Mouse (Mus musculus) heart, embryonic 11.5 days (tissue): ENCODE measurements around the gene Cox19. TPM values are rescaled to one million over a fixed set of nuclear protein-coding genes. Genes with fewer than 3 reads are reported as not detected.
A peak's percentile ranks its signal among the peaks of the same experiment; 100 is the strongest.

ENCODE experiments used
- ATAC-seq: fragments of 200-750 bp; cut with Nextera tagmentation; replicated peaks from 2 replicates; pipeline ENCODE4 v1.8.0; 2017; ENCODE audit warnings: moderate library complexity; ENCODE audit not compliant: insufficient number of reproducible peaks, low FRiP score, low TSS enrichment
- H3K27ac ChIP-seq: fragments of 300-500 bp; sonication (generic); 2 replicates; pipeline ENCODE4 v1.5.1; 2014; ENCODE audit warnings: mild to moderate bottlenecking, low read depth, low read length
- H3K27me3 ChIP-seq: fragments of 300-500 bp; sonication (generic); 2 replicates; pipeline ENCODE4 v1.6.1; 2014; ENCODE audit warnings: mild to moderate bottlenecking, low read length, mixed read lengths; ENCODE audit not compliant: control insufficient read depth, insufficient read depth
- H3K36me3 ChIP-seq: fragments of 300-500 bp; sonication (generic); 2 replicates; pipeline ENCODE4 v1.6.1; 2014; ENCODE audit warnings: mild to moderate bottlenecking, low read length, moderate library complexity, mixed read lengths; ENCODE audit not compliant: control insufficient read depth, insufficient read depth
- H3K4me1 ChIP-seq: fragments of 300-500 bp; sonication (generic); 2 replicates; pipeline ENCODE4 v1.6.1; 2014; ENCODE audit warnings: low read length; ENCODE audit not compliant: control insufficient read depth, insufficient read depth
- H3K4me2 ChIP-seq: fragments of 300-500 bp; sonication (generic); 2 replicates; pipeline ENCODE4 v1.6.1; 2014; ENCODE audit warnings: mild to moderate bottlenecking, moderate library complexity
- H3K4me3 ChIP-seq: fragments of 300-500 bp; sonication (generic); 2 replicates; pipeline ENCODE4 v1.5.1; 2014; ENCODE audit warnings: low read depth, low read length
- H3K9ac ChIP-seq: fragments of 300-500 bp; sonication (generic); 2 replicates; pipeline ENCODE4 v1.6.1; 2014; ENCODE audit warnings: mild to moderate bottlenecking, low read depth, low read length, moderate library complexity
- H3K9me3 ChIP-seq: fragments of 300-500 bp; sonication (generic); replicated peaks from 2 replicates; pipeline ENCODE4 v1.6.1; 2016; ENCODE audit warnings: low read length; ENCODE audit not compliant: control insufficient read depth
- WGBS: fragments of 180-500 bp; shearing (Covaris S2); extraction: QIAGEN DNeasy Blood & Tissue Kit; methylation state at CpG from one replicate; pipeline ENCODE4 v1.1.7; 2014; ENCODE audit not compliant: insufficient replicate concordance; 5-methylcytosine and 5-hydroxymethylcytosine counted together
- polyA plus RNA-seq: library from polyadenylated mRNA; unstranded; fragments of >200 nt; fragmentation: Nextera tagmentation; extraction: Ambion mirVana; gene quantifications from 2 replicates; pipeline ENCODE4 v1.2.1, GENCODE M21; 2014

Cox19 gene
- polyA plus RNA-seq, 1 experiment from 2014 or later = 95.2 TPM

DNA sequence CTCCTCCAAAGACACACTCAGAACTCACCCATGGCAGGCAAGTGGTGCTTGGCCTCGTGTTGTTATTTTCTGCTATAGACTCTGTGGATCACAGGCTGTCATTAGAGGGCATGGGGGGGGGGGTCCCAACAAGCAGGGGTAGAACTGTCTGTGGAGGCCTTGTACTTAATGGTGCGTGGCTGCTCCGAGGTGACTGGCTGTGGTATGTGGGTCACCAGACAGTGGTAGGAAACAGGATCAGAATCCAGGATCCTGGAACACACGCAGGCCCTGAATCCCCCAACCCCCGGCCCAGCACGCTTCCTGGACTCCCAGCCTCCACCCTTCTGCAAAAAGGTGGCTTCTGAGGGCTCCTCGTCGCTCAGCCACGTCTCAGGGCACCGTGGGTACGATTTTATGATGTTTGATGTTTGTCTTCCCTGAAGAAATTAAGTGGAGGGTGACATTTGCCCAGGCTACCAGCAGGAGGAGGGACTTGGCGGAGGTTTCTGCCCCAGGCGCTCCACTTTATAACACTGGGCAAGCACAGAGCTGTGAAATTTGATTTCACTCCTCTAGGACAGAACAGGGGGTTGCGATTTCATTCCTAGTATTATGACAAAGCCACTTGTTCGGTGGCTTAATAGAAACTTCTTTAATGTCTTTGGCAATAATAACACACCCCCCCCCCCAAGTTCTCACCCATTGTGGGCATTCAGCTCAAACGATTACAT, 17.8 kb downstream of the Cox19 start:
- Histone ChIP-seq H3K36me3 (0 out of 2 replicates have a peak, but pooled peaks cover 3% of the 10 kb centered on the region), H3K27me3 (peaks cover 17% of the 10 kb centered on the region), H3K4me3 (no peak overlapping the region), H3K4me2 (no peak overlapping the region), H3K4me1 (peaks cover 8% of the 10 kb centered on the region), H3K9ac (no peak overlapping the region), H3K27ac (no peak overlapping the region), H3K9me3 (no peaks in the 10 kb centered on the region)
- 87% methylated on average over 16 of the region's 16 CpGs for WGBS
- ATAC-seq = no peak

DNA sequence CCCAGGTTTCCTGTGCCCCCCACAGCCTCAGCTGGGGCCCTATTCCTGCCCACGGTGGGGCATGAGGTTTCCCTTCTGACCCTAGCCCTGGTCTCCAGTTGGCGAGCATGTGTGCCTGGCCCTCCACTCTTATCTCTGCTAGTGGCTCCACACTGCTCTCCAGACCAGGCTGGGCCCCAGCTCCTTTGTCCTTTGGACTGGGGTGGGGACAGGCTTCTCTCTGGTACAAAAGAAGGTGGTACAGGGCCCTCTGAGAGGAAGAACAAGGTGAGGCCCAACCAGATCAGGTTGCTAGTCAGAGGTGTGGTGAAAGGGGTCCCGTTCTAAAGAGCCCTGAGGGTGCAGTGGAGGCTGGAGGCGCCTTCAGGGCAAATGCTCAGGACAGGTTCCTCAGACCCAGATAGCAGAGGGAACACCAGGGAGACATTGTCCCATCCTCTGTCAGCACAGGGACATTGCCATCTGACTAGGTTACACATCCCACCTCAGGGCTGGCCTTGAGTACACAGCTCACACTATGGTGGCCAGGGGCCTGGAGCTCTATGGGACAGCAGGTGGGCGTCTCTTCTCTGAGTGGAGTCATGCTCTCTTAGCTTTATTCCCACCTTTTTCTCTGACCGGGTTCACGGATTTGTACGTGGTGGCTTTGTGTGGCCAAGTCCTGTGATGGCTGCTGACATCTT, 18.5 kb downstream of the Cox19 start:
- Histone ChIP-seq H3K36me3 (no peaks in the 10 kb centered on the region), H3K4me2 (no peak overlapping the region), H3K27me3 (peaks cover 20% of the 10 kb centered on the region), H3K9ac (no peak overlapping the region), H3K4me1 (peaks cover under 1% of the 10 kb centered on the region), H3K9me3 (no peaks in the 10 kb centered on the region), H3K4me3 (no peak overlapping the region), H3K27ac (no peak overlapping the region)
- 68% methylated on average over 8 of the region's 8 CpGs for WGBS
- no peak for ATAC-seq

DNA sequence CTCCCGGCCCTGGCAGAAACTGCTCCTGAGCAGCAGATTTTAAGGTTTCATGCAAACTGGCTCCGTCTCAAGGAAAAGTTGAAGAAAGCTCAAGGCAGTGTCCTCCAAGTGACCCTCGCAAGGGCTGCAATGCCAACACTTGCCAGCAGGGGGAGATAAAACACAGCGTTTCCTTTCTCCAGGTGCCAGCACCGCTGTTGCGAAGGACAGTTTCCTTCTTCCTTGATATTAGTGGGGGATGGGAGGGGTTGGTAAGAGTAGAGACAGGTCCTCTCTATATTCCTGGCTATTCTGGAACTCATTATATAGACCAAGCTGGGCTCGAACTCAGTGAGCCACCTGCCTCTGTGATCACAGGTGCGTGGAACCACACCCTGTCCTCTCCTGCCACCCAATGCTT, 19.5 kb downstream of the Cox19 start:
- H3K4me2 ChIP-seq = no peak overlapping the region
- H3K9me3 ChIP-seq = no peaks in the 10 kb centered on the region
- no peak overlapping the region for H3K9ac ChIP-seq
- no peak overlapping the region for H3K4me3 ChIP-seq
- H3K27ac ChIP-seq = no peak overlapping the region
- H3K27me3 ChIP-seq = peaks cover 26% of the 10 kb centered on the region
- H3K4me1 ChIP-seq = no peaks in the 10 kb centered on the region; the same call in 1 of the 2 replicates
- 20% methylated on average over 8 of the region's 8 CpGs for WGBS
- no peak for ATAC-seq
- no peaks in the 10 kb centered on the region for H3K36me3 ChIP-seq

DNA sequence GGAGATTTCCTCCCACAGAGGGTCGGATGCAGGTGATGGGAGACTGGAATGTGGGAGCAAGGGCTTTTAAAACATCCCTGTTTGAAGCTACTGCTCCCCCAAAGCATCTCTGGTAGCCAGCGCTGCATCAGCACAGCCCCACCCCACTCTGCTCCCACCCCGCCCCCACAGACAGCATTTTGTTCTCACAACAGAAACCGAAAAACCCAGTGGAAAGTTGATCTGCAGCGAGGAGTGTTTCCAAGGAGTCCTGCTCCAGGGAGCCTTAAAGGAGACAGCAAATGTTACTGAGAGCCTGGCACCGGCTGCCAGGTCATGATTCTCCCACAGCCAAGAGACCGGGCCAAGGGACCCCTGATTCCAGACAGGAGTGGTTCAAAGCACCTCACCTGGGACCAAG, 20.5 kb downstream of the Cox19 start:
- 60% methylated on average over 7 of the region's 7 CpGs for WGBS
- no peaks in the 10 kb centered on the region; the same call in 1 of the 2 replicates for H3K4me1 ChIP-seq
- no peak overlapping the region for H3K4me3 ChIP-seq
- peaks cover 36% of the 10 kb centered on the region for H3K27me3 ChIP-seq
- H3K27ac ChIP-seq = no peak overlapping the region
- no peak overlapping the region for H3K9ac ChIP-seq
- no peaks in the 10 kb centered on the region for H3K9me3 ChIP-seq
- no peak for ATAC-seq
- H3K36me3 ChIP-seq = no peaks in the 10 kb centered on the region
- H3K4me2 ChIP-seq = no peak overlapping the region

DNA sequence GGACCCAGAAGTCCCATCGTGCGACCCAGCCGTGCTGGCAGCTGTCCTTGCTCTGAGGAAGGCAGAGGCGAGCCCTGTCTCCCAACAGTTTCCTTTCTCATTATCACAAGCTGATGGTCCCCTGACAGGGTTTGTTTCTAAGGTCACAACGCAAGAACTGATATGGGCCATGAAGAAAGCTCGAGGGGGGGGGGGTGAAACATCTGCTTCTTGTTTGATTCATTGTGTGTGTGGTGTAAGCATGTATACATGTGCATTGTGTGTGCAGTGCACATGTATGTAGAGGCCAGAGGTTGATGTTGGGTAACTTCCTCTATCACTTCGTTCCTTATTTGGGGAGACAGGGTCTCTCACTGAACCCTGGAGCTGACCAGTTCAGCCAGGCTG, 23.6 kb downstream of the Cox19 start:
- H3K4me1 ChIP-seq = peaks cover 14% of the 10 kb centered on the region; the same call in 1 of the 2 replicates
- H3K4me3 ChIP-seq = no peak overlapping the region
- H3K36me3 ChIP-seq = no peaks in the 10 kb centered on the region
- no peak overlapping the region for H3K4me2 ChIP-seq
- no peak overlapping the region for H3K9ac ChIP-seq
- ATAC-seq = no peak
- no peak overlapping the region for H3K27ac ChIP-seq
- H3K27me3 ChIP-seq = peaks cover 63% of the 10 kb centered on the region
- WGBS = 55% methylated on average over 7 of the region's 7 CpGs
- H3K9me3 ChIP-seq = no peaks in the 10 kb centered on the region

DNA sequence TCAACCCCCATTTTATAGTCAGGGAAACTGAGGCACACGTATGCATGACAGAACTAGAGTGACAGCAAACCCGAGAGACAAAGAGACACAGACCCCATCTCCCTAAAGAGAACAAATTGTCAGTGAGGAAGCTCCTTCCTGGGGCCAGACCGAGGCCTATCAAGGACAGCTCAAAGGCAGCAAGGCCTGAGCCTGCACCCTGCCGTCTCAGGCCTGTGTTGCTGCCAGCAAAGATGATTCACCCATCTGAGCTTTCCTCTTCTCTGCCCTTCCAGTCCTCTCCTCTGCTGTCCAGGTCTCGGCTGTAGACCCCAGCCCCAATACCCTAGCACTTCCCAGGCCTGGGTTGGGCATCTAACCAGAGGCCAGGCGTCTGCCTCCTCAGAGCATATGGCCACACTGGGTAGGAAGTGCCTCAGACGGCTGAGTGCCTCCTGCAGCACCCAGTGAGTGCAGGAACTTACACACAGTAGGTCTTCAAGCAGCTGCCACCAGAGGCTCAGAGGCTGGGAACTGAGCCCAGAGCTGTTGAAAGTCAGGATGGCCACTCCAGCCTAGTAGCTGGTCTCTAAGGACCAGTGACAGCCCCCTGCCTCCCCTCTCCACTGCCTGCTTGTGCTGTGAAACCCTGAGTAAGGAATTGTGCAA, 24.1 kb downstream of the Cox19 start:
- peaks cover 14% of the 10 kb centered on the region; the same call in 1 of the 2 replicates for H3K4me1 ChIP-seq
- H3K4me3 ChIP-seq = no peak overlapping the region
- H3K9me3 ChIP-seq = no peaks in the 10 kb centered on the region
- H3K27me3 ChIP-seq = peaks cover 63% of the 10 kb centered on the region
- no peak overlapping the region for H3K27ac ChIP-seq
- H3K4me2 ChIP-seq = no peak overlapping the region
- no peaks in the 10 kb centered on the region for H3K36me3 ChIP-seq
- WGBS = 62% methylated on average over 7 of the region's 7 CpGs
- H3K9ac ChIP-seq = no peak overlapping the region
- ATAC-seq = no peak

DNA sequence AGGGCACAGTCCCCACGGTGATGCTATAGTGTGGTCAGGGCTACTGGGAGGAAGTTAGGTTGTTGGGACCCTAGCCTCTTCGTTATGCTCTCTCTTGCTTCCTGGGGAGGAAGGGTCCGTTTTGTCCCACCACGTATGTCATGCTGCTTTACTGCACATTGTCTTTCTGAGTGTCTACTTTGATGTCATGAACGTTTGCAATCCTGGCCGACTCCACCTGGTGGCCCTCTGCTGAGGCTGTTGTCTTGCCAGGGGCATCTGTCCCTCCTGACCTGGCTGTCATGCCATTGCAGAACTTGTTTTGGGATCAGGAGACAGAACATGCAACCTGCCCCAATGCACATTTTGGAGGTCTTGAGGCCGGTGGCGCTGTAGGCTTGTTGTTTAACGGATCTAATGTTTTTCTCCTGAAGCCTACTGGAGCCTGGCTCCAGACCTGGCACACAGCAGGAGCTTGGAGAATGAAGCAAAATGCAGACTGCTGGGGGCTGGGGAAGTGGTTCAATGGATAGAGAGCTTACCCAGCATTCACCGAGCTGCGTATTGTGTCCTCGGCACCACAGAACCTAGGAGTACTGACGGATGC, 25.0 kb downstream of the Cox19 start:
- Histone ChIP-seq H3K27me3 (peaks cover 63% of the 10 kb centered on the region), H3K36me3 (no peaks in the 10 kb centered on the region), H3K27ac (no peak overlapping the region), H3K9me3 (no peaks in the 10 kb centered on the region), H3K4me2 (no peak overlapping the region), H3K9ac (no peak overlapping the region), H3K4me1 (peaks cover 14% of the 10 kb centered on the region; the same call in 1 of the 2 replicates), H3K4me3 (no peak overlapping the region)
- 62% methylated on average over 13 of the region's 13 CpGs for WGBS
- ATAC-seq = no peak

DNA sequence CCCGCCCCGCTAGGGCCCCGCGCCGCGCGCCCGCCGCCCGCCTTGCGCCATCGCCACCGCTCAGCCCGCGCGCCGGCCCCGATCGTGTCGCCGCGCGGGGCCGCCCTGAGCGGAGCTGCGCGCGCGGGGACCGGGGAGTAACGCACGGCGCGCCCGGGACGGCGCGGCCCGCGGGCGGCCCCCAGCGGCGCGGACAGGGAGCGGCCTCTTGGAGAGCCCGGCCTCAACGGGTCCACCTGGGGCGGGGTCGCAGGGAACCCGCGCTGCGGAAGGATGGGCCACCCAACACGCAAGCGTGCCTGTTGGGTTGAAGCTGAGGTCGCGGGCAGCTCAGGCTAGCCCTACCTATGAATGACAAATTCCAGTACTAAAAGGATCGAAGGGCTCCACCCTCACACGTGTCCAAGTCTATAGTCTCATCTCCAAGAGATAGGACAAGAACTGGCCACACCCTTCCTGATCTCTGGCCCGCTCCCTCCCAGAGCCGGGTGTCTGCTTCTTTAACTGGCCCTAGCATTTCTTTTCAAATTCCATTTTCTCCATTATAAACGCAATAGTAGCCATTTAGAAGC, 25.7 kb downstream of the Cox19 start, which contains the start of gene Adap1:
TSS of gene Adap1 (minus strand) at position 228 of the 572 bp plus-strand sequence.
- Histone ChIP-seq H3K27ac (no peak within 1 kb of the TSS), H3K4me1 (peaks cover 14% of the 10 kb centered on the region; the same call in 1 of the 2 replicates), H3K27me3 (peaks cover 61% of the 10 kb centered on the region), H3K9ac (peak within 1 kb of the TSS; percentile 63), H3K4me3 (peak within 1 kb of the TSS; percentile 61), H3K36me3 (no peaks in the 10 kb centered on the region), H3K4me2 (peak within 1 kb of the TSS; percentile 98), H3K9me3 (no peaks in the 10 kb centered on the region)
- 3% methylated on average over 50 of the region's 61 CpGs for WGBS
- 0 out of 2 replicates have a peak, but pooled peaks have one; percentile 17 for ATAC-seq
